Mouse (Mus musculus) CH12.LX (cell line): Measurements from ENCODE around the gene Ndufa11. TPM values are rescaled to one million over a fixed set of nuclear protein-coding genes. Genes with fewer than 3 reads are reported as not detected.

Experiments
- DNase-seq: peaks from one replicate; pipeline ENCODE4 v3.0.0-alpha.2; 2013; ENCODE audit errors: extremely low read depth
- H3K27ac ChIP-seq: 2 replicates; pipeline ENCODE4 v1.5.1; 2012; ENCODE audit warnings: low read depth, mild to moderate bottlenecking, control low read depth, moderate library complexity; ENCODE audit not compliant: insufficient read depth
- H3K27me3 ChIP-seq: replicated peaks from 2 replicates; pipeline ENCODE3; 2012; ENCODE audit warnings: inconsistent platforms
- H3K36me3 ChIP-seq, 2 experiments: replicated peaks in 1 of 2; 2 replicates each; pipeline versions ENCODE3 to v1.6.1; 2012; ENCODE audit warnings: inconsistent platforms in 1 of 2, low read length in 1 of 2, mild to moderate bottlenecking in 1 of 2, mixed read lengths in 1 of 2, moderate library complexity in 1 of 2; ENCODE audit not compliant: control insufficient read depth in 1 of 2, insufficient read depth in 1 of 2
- H3K4me1 ChIP-seq, 2 experiments: 2 replicates each; pipeline ENCODE4 v1.6.1; 2012; ENCODE audit warnings: inconsistent platforms in 1 of 2, moderate library complexity in 1 of 2; ENCODE audit not compliant: insufficient read depth in 2 of 2, control insufficient read depth in 1 of 2
- H3K4me2 ChIP-seq: 2 replicates; pipeline ENCODE4 v1.6.1; 2012; ENCODE audit warnings: low read depth, mild to moderate bottlenecking, control low read depth; ENCODE audit not compliant: poor library complexity, insufficient read depth, severe bottlenecking
- H3K4me3 ChIP-seq, 3 experiments: fragments of 150-350 bp in 1 of 3; sonication (generic) in 1 of 3; replicated peaks in 1 of 3; 2 replicates each; pipeline versions ENCODE3 to v1.5.1; 2011 to 2012; ENCODE audit warnings: low read depth in 2 of 3, low read length in 2 of 3, mild to moderate bottlenecking in 2 of 3, moderate library complexity in 2 of 3, control low read depth in 1 of 3, improper control_type of control experiment in 1 of 3, inconsistent platforms in 1 of 3, mixed read lengths in 1 of 3; ENCODE audit not compliant: poor library complexity in 1 of 3
- H3K79me2 ChIP-seq: replicated peaks from 2 replicates; pipeline ENCODE4 v1.6.1; 2012; ENCODE audit warnings: mild to moderate bottlenecking, moderate library complexity; ENCODE audit not compliant: control insufficient read depth, poor library complexity, insufficient read depth, severe bottlenecking; ENCODE audit errors: extremely low read depth
- H3K9ac ChIP-seq: 2 replicates; pipeline ENCODE4 v1.6.1; 2012; ENCODE audit warnings: low read depth, mild to moderate bottlenecking, control low read depth, moderate library complexity; ENCODE audit not compliant: insufficient read depth
- H3K9me3 ChIP-seq: replicated peaks from 2 replicates; pipeline ENCODE3; 2012; ENCODE audit warnings: low read length, inconsistent platforms, mixed read lengths
- BHLHE40 ChIP-seq: IDR thresholded peaks from 2 replicates; pipeline ENCODE4 v1.6.1; 2011; ENCODE audit warnings: mild to moderate bottlenecking, low read depth, low read length, improper control_type of control experiment
- CHD1 ChIP-seq: IDR thresholded peaks from 2 replicates; pipeline ENCODE4 v1.6.1; 2012; ENCODE audit warnings: low read depth, low read length, improper control_type of control experiment, inconsistent platforms
- CHD2 ChIP-seq: IDR thresholded peaks from 2 replicates; pipeline ENCODE4 v1.6.1; 2011; ENCODE audit warnings: low read length, improper control_type of control experiment
- CTCF ChIP-seq, 2 experiments: IDR thresholded peaks in 1 of 2; conservative IDR thresholded peaks in 1 of 2; 2 replicates each; pipeline ENCODE4 v1.5.1; 2011 to 2012; ENCODE audit warnings: low read depth in 2 of 2, low read length in 2 of 2, improper control_type of control experiment in 1 of 2, inconsistent platforms in 1 of 2, mild to moderate bottlenecking in 1 of 2, moderate library complexity in 1 of 2
- ELF1 ChIP-seq: IDR thresholded peaks from 2 replicates; pipeline ENCODE4 v1.6.1; 2014; ENCODE audit warnings: low read depth, mild to moderate bottlenecking, inconsistent platforms, low read length, improper control_type of control experiment
- ETS1 ChIP-seq: conservative IDR thresholded peaks from 2 replicates; pipeline ENCODE4 v1.6.1; 2012; ENCODE audit warnings: low read depth, mild to moderate bottlenecking, inconsistent platforms, low read length, improper control_type of control experiment, moderate library complexity
- JUND ChIP-seq: conservative IDR thresholded peaks from 2 replicates; pipeline ENCODE4 v1.6.1; 2011; ENCODE audit warnings: low read depth, low read length, improper control_type of control experiment
- KAT2A ChIP-seq: IDR thresholded peaks from 2 replicates; pipeline ENCODE4 v1.6.1; 2012; ENCODE audit warnings: low read length, improper control_type of control experiment, inconsistent platforms; ENCODE audit not compliant: insufficient replicate concordance
- MAZ ChIP-seq: IDR thresholded peaks from 2 replicates; pipeline ENCODE4 v1.6.1; 2012; ENCODE audit warnings: low read depth, mild to moderate bottlenecking, inconsistent platforms, low read length, improper control_type of control experiment, moderate library complexity
- MEF2A ChIP-seq: IDR thresholded peaks from 2 replicates; pipeline ENCODE4 v1.6.1; 2014; ENCODE audit warnings: low read depth, mild to moderate bottlenecking, inconsistent platforms, low read length, improper control_type of control experiment, borderline replicate concordance
- MXI1 ChIP-seq: IDR thresholded peaks from 2 replicates; pipeline ENCODE4 v1.6.1; 2011; ENCODE audit warnings: mild to moderate bottlenecking, low read depth, low read length, improper control_type of control experiment
- MYC ChIP-seq: IDR thresholded peaks from 2 replicates; pipeline ENCODE4 v1.6.1; 2011; ENCODE audit warnings: low read depth, mild to moderate bottlenecking, improper control_type of control experiment, low read length
- NELFE ChIP-seq: IDR thresholded peaks from 2 replicates; pipeline ENCODE4 v1.6.1; 2011; ENCODE audit warnings: low read depth, low read length, improper control_type of control experiment
- PAX5 ChIP-seq: IDR thresholded peaks from 2 replicates; pipeline ENCODE4 v1.6.1; 2012; ENCODE audit warnings: low read length, inconsistent platforms, mixed read lengths
- RAD21 ChIP-seq: IDR thresholded peaks from 2 replicates; pipeline ENCODE4 v1.6.1; 2011; ENCODE audit warnings: low read depth, mild to moderate bottlenecking, low read length, improper control_type of control experiment, moderate library complexity
- USF1 ChIP-seq: IDR thresholded peaks from 2 replicates; pipeline ENCODE4 v1.6.1; 2014; ENCODE audit warnings: low read depth, mild to moderate bottlenecking, inconsistent platforms, low read length, improper control_type of control experiment
- USF2 ChIP-seq: conservative IDR thresholded peaks from 2 replicates; pipeline ENCODE4 v1.6.1; 2011; ENCODE audit warnings: low read depth, low read length, improper control_type of control experiment
- ZKSCAN1 ChIP-seq: IDR thresholded peaks from 2 replicates; pipeline ENCODE4 v1.6.1; 2012; ENCODE audit warnings: low read depth, inconsistent platforms, low read length, improper control_type of control experiment, borderline replicate concordance
- ZNF384 ChIP-seq: IDR thresholded peaks from 2 replicates; pipeline ENCODE4 v1.6.1; 2012; ENCODE audit warnings: low read depth, low read length, improper control_type of control experiment, inconsistent platforms
- dilution Hi-C: fragments of 300-500 bp; cut with MboI; formaldehyde crosslinking; loops from 2 replicates; pipeline ENCODE4 v1.14.3; 2020; ENCODE audit warnings: low sequenced_read_pairs; ENCODE audit not compliant: extremely low pct_unique_long_range_greater_than_20kb, extremely low pct_ligation_motif_present
- in situ Hi-C: fragments of 300-500 bp; cut with MboI; formaldehyde crosslinking; loops from 3 replicates; pipeline ENCODE4 v1.14.3; 2019; ENCODE audit warnings: low sequenced_read_pairs, low pct_ligation_motif_present, low pct_unique_long_range_greater_than_20kb, mixed read lengths
- polyA plus RNA-seq: library from polyadenylated mRNA; unstranded; fragments of >175 nt; gene quantifications from 2 replicates; pipeline ENCODE4 v1.2.1, GENCODE M21; 2012; ENCODE audit warnings: low read depth; ENCODE audit not compliant: insufficient read length
- total RNA-seq, 2 experiments: library from RNA; depleted of rRNA; stranded (reverse); fragments of 300-350 nt in 1 of 2; fragments of >200 nt in 1 of 2; gene quantifications; 2 replicates each; pipeline ENCODE4 v1.2.3; 2012 to 2014

Gene Ndufa11
- total and polyA plus RNA-seq, 3 experiments, result 124 to 201 (median 155) TPM

DNA sequence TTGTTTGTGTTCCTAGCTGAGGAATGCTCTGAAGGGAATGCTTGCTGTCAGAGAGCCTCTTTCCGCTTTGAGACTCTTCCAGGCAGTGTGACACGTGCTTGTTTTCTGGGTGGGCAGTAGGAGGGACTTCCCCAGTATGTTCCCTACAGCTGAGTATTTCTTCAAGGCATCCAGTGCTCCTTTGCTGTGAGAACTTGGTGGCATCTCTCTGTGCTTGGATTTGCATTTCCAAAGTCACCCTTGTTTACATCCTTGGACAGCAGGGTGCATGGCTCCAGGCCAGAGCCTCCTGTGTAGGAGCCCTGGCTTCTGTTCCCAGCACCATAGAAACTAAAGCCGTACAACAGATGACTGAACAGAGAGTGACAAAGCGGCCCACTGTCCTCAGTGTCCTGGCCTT lies 8.9 kb upstream of the Ndufa11 start:
- no peaks in the 10 kb centered on the region for H3K79me2 ChIP-seq
- dilution Hi-C loops, result no loop called here
- DNase-seq, result no peak
- no peak for TF ChIP-seq RAD21
- TF ChIP-seq USF2, result no peak
- no peak for TF ChIP-seq ZNF384
- no peak for TF ChIP-seq BHLHE40
- TF ChIP-seq CHD2, result no peak
- no peak for TF ChIP-seq MEF2A
- no peak for TF ChIP-seq ELF1
- TF ChIP-seq PAX5, result no peak
- no peak for TF ChIP-seq ETS1
- TF ChIP-seq JUND, result no peak
- TF ChIP-seq MAZ, result no peak
- no peak for TF ChIP-seq CTCF (conservative IDR thresholded peaks at IDR 0.05 in 1 of 2, IDR thresholded peaks at IDR 0.05 in 1 of 2; ENCODE audit: low read depth in 2 of 2, low read length in 2 of 2)
- no peak for TF ChIP-seq MXI1
- TF ChIP-seq KAT2A, result no peak
- no peak for TF ChIP-seq ZKSCAN1
- TF ChIP-seq NELFE, result no peak
- TF ChIP-seq CHD1, result no peak
- TF ChIP-seq USF1, result no peak
- TF ChIP-seq, all 38 proteins: peak for 0
- Histone ChIP-seq H3K4me2 (no peak overlapping the region), H3K27ac (peak overlapping the region; percentile 12; the same call in 1 of the 2 replicates), H3K9me3 (no peaks in the 10 kb centered on the region), H3K4me1 (peaks cover 9 to 18% of the 10 kb centered on the region in 2 experiments), H3K27me3 (no peaks in the 10 kb centered on the region), H3K4me3 (no peak overlapping the region), H3K36me3 (peaks cover 89 to 98% of the 10 kb centered on the region in 2 experiments), H3K9ac (no peak overlapping the region)
- in situ Hi-C loops, result no loop called here

DNA sequence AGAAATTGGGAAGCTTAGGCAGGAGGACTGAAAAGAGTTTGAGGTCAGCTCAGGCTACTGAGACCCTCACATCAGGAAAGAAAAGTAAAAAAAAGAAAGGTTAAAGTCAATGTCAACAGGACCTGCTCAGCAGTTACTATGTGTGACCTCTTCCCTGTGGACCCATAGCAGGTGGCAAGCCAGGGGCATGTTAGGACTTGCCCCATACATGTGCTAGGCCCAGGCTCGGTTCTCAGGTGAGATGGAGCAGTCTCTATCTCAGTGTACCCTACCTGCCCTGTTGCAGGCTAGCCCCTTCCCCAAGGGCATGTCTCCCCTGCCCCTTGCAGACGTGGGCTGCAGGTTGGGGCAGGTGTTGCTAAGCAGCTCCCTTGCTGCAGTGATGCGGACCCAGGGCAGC lies 7.9 kb upstream of the Ndufa11 start:
- no peaks in the 10 kb centered on the region for H3K27me3 ChIP-seq
- H3K27ac ChIP-seq, result no peak overlapping the region; the same call in 1 of the 2 replicates
- H3K9ac ChIP-seq, result no peak overlapping the region
- dilution Hi-C loops (no loop called here), in situ Hi-C loops (no loop called here)
- TF ChIP-seq MYC (0 out of 2 replicates have a peak, but pooled peaks have one; percentile 35), JUND (no peak)
- H3K4me3 ChIP-seq, result no peak overlapping the region
- peaks cover 9 to 18% of the 10 kb centered on the region in 2 experiments for H3K4me1 ChIP-seq
- H3K9me3 ChIP-seq, result no peaks in the 10 kb centered on the region
- no peaks in the 10 kb centered on the region for H3K79me2 ChIP-seq
- no peak overlapping the region for H3K4me2 ChIP-seq
- no peak for DNase-seq
- peaks cover 80 to 93% of the 10 kb centered on the region in 2 experiments for H3K36me3 ChIP-seq
